Mouse (Mus musculus) erythroblast, embryonic 14.5 days (primary cell): ENCODE measurements at regions not wholly inside any gene's neighbourhood (a gene's known extent, or its start where the extent isn't known, plus 50 kb on each side); places are given as distances from the start of the nearest gene placed in this dataset.

Source experiments
- H3K27me3 ChIP-seq: 2 replicates; pipeline ENCODE4 v1.6.1; 2012; ENCODE audit warnings: inconsistent platforms; ENCODE audit not compliant: control insufficient read depth
- H3K36me3 ChIP-seq: 2 replicates; pipeline ENCODE4 v1.6.1; 2012; ENCODE audit warnings: mild to moderate bottlenecking, inconsistent platforms; ENCODE audit not compliant: control insufficient read depth
- H3K4me1 ChIP-seq: 2 replicates; pipeline ENCODE4 v1.6.1; 2012; ENCODE audit warnings: inconsistent platforms; ENCODE audit not compliant: control insufficient read depth
- H3K4me3 ChIP-seq: replicated peaks from 2 replicates; pipeline ENCODE3; 2012; ENCODE audit warnings: moderate library complexity, mild to moderate bottlenecking, inconsistent platforms
- H3K9me3 ChIP-seq: 2 replicates; pipeline ENCODE4 v1.6.1; 2012; ENCODE audit warnings: low read length, inconsistent platforms, mixed read lengths; ENCODE audit not compliant: control insufficient read depth
- GATA1 ChIP-seq: IDR thresholded peaks from 2 replicates; pipeline ENCODE4 v1.6.1; 2012; ENCODE audit warnings: low read length, inconsistent platforms, mixed read lengths
- TAL1 ChIP-seq: IDR thresholded peaks from 3 replicates; pipeline ENCODE4 v1.6.1; 2012; ENCODE audit warnings: low read length, inconsistent platforms, mixed read lengths

DNA sequence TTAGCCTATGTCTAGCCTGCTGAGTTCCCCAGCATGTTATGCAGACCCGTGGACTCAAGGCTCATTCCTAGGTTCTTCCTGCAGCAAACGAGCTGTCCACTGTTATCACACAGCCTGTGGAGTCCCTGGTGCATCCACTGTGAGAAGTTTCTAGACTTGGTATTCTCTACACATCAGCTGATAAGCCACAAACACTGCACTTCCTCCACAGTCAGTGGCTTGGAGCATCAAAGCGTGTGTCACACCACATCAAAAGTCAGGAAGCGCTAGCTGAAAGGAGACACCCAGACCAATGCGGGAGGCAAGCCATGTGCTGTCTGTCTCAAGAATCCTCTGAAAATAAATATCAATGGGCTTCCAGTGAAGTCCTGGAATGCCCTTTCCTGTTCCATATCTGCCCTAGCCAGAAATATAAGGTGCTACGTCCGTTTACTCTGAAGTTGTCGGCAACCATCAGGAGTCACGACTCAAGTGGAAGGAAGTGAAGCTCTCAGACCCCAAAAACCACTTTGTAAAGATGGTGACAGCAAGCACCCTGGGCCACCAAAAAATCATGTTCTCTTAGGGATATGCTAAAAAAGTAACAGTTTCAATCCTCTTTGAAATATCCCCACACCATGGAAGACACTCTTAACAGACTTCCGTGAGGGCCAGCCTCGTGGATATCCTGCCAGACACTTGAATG lies 227.7 kb downstream of the Adgrl2 start:
- no peaks in the 10 kb centered on the region for H3K27me3 ChIP-seq
- H3K36me3 ChIP-seq = no peaks in the 10 kb centered on the region
- TF ChIP-seq TAL1 = no peak
- no peak for TF ChIP-seq GATA1
- H3K9me3 ChIP-seq = no peaks in the 10 kb centered on the region
- H3K4me3 ChIP-seq = no peak overlapping the region
- no peaks in the 10 kb centered on the region for H3K4me1 ChIP-seq

DNA sequence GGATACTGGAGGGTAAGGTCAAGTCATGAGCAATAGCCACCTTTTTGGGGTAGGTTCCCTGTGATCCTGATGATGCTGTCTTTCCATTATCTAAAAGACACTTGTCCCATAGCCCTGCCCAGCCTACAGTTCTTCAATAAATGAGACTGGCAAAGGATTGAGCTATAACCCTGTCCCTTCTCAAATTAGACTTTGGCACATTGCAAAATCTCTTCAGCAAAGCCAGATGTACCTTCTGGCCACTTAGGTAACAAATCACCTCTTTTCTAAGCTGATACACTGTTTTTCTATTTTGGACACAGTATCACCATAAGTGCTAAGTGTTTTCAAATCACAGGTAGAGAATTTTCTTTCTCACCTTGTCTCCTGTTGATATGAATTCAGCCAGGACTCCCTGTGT lies 228.8 kb downstream of the Adgrl2 start:
- Histone ChIP-seq H3K27me3 (no peaks in the 10 kb centered on the region), H3K9me3 (no peaks in the 10 kb centered on the region), H3K4me3 (no peak overlapping the region), H3K36me3 (no peaks in the 10 kb centered on the region), H3K4me1 (no peaks in the 10 kb centered on the region)
- no peak for TF ChIP-seq TAL1
- TF ChIP-seq GATA1 = no peak

DNA sequence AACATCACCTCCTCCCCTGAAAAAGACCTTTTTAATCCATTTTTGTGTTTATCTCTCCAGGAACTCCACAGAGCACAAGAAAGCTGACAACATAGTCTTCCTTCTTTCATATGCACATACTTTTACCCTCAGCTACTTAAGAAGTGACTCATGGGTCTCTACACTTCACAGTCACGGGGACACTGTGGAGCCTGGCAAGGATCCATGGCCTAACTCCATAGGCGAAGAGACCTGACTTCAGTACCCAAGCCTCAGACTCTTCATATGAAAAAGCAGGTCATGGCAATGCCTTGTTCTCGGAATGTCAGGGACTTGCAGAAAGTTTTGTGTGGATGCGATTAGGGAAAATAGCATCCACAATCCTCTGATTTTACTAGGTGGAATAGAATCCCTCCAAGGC lies 230.9 kb downstream of the Adgrl2 start:
- TF ChIP-seq GATA1 (no peak), TAL1 (no peak)
- H3K36me3 ChIP-seq = no peaks in the 10 kb centered on the region
- H3K27me3 ChIP-seq = no peaks in the 10 kb centered on the region
- H3K4me1 ChIP-seq = no peaks in the 10 kb centered on the region
- no peaks in the 10 kb centered on the region for H3K9me3 ChIP-seq
- no peak overlapping the region for H3K4me3 ChIP-seq

DNA sequence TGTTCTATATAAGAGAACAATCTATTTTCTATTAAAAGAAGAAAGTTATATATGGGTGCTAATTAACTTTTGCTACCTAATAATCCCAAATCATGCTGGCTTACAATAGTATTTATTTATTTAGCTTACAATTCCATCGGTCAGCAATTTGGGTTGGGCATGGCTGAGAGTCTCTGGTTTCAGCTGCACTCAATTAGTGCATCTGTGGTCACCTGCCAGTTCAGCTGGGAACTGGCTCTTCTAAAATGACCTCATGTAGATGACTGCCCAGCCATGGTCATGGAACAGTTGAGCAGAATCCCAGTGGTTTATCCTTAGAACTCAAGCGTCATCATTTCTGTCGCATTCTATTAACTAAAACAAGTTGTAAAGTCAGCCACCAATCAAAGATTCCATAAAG lies 244.1 kb downstream of the Adgrl2 start:
- H3K4me3 ChIP-seq = no peak overlapping the region
- H3K27me3 ChIP-seq = no peaks in the 10 kb centered on the region
- no peaks in the 10 kb centered on the region for H3K4me1 ChIP-seq
- H3K9me3 ChIP-seq = peaks cover 2% of the 10 kb centered on the region; the same call in 1 of the 2 replicates
- H3K36me3 ChIP-seq = no peaks in the 10 kb centered on the region
- TF ChIP-seq GATA1 (no peak), TAL1 (no peak)

DNA sequence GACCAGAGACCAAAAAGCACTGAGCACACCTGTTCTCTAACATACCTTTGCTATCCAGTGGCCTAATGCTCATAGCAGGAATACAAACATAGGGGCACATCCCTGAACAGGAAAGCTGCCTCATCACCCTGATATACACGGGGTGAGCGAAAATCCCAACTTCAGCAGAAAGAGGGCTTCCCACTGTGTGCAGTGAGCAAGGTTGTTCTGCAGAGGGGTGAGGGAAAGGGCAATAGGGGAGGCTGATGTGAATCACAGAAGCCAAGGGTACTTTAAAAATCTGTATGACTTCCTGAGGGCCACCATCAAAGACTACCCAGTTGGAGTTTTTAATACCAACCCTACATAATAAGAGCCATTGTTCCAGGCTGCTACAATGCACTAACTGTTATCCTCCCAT lies 245.7 kb downstream of the Adgrl2 start:
- no peaks in the 10 kb centered on the region for H3K4me1 ChIP-seq
- peaks cover 2% of the 10 kb centered on the region; the same call in 1 of the 2 replicates for H3K9me3 ChIP-seq
- H3K4me3 ChIP-seq = no peak overlapping the region
- TF ChIP-seq TAL1 (no peak), GATA1 (no peak)
- H3K27me3 ChIP-seq = no peaks in the 10 kb centered on the region
- H3K36me3 ChIP-seq = no peaks in the 10 kb centered on the region

DNA sequence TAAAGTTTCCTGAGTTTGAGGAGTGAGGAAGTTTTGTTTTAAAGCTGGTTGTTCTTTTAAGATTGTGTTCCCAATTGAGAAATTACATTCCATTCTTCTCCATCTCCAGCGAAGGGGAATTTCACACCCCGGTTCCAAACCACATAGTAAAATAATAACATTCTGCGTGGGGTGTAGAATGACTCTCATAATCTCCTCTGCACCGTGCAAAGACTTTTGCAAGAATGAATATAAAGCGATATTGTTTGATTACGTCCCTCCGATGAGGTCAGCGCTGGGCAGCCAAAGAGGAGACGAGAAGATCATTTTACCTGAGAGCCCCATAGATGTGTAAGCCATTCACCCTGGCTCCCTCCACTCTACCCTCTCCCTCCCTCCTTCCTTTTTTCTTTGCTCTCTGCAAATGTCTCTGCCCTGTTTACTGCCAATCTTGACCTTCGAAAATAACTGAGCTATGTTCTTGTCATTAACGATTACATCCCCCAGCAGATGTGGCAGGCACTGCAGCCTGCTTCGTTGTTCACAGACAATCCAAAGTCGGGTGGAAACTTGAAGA lies 256.1 kb downstream of the Adgrl2 start:
- no peaks in the 10 kb centered on the region for H3K27me3 ChIP-seq
- H3K36me3 ChIP-seq = no peaks in the 10 kb centered on the region
- H3K4me3 ChIP-seq = no peak overlapping the region
- TF ChIP-seq GATA1 (no peak), TAL1 (no peak)
- H3K9me3 ChIP-seq = no peaks in the 10 kb centered on the region; the same call in 1 of the 2 replicates
- no peaks in the 10 kb centered on the region for H3K4me1 ChIP-seq

DNA sequence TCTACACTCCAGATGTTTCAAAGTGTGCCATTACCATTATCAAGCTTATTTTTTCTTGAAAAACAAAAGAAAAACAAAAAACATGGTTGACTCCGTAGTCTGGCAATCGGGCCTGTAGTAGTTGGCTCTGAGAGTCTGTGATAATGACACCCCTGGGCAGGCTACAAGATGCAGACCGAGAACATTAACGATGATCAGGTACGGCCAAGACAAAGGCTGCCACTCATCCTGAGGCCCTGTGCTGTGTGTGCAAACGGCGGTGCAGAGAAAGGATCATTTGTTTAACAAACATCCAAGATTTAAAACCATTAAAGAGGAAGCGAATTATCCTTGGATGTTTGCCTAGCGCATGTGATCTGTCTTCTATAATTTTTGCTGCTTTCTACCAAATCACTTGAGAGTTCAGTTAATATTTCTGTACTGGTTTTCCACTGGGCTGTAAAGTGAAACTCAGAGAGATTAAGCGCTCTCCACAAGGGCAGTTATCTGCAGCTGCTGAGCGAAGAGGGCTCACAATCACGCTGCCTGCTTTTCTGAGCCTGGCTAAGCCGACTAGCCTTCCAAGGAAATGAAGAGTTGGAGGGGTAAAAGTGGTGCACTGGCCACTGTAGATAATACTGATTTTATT lies 257.0 kb downstream of the Adgrl2 start:
- TF ChIP-seq TAL1 (no peak), GATA1 (no peak)
- no peaks in the 10 kb centered on the region for H3K4me1 ChIP-seq
- no peaks in the 10 kb centered on the region for H3K27me3 ChIP-seq
- H3K9me3 ChIP-seq = no peaks in the 10 kb centered on the region; the same call in 1 of the 2 replicates
- H3K4me3 ChIP-seq = no peak overlapping the region
- H3K36me3 ChIP-seq = no peaks in the 10 kb centered on the region

DNA sequence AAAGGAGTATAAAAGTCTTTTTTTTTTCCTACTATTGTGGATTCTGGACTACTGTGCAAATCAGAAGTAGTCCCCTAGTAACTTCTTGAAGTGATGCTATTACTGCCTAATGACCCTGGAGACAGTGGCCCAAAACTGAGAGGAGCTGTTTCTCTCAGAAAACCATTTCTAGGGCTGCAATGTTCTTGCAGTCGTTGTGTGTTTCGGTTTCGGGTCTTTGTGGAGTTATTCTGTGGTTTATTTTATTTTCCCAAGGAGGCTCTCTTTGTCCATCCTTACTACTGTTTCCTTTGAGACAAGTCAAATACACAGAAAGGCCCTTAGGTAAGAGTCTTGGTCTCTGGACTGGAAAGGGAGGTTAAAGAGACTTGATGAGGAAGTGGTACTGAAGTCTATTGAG lies 258.9 kb downstream of the Adgrl2 start:
- no peaks in the 10 kb centered on the region; the same call in 1 of the 2 replicates for H3K9me3 ChIP-seq
- H3K4me1 ChIP-seq = no peaks in the 10 kb centered on the region
- TF ChIP-seq GATA1 (no peak), TAL1 (no peak)
- no peaks in the 10 kb centered on the region for H3K36me3 ChIP-seq
- no peak overlapping the region for H3K4me3 ChIP-seq
- H3K27me3 ChIP-seq = no peaks in the 10 kb centered on the region

DNA sequence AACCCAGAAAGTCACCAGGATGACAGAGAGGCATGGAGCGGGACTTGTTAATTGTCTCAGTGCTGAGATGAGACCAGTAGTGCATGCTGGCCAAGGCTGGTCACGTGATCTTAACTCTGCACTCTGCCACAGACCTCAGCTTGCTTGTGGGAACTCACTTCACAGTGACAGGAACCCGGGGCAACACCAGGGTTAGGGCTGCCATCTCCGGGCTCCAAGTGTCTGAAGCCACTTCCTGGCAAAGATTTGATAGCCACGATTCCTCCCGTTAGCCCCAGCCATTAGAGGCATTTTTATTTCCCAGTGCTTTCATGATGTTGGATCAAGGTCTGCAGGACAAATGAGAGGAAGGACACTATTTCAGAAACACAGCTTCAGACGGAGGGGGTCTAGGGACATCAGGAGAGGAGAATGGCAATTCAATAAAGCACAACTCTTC lies 261.1 kb downstream of the Adgrl2 start:
- no peaks in the 10 kb centered on the region for H3K4me1 ChIP-seq
- H3K9me3 ChIP-seq = no peaks in the 10 kb centered on the region
- TF ChIP-seq GATA1 (no peak), TAL1 (no peak)
- H3K36me3 ChIP-seq = no peaks in the 10 kb centered on the region
- no peak overlapping the region for H3K4me3 ChIP-seq
- H3K27me3 ChIP-seq = no peaks in the 10 kb centered on the region
